Mouse (Mus musculus): ENCODE measurements around the gene AI413582.

- TF ChIP-seq POLR2A (IDR thresholded peaks at IDR 0.05; ENCODE audit: insufficient read depth, low read depth, low read length) = no peak
- TF ChIP-seq CTCF (IDR thresholded peaks at IDR 0.05) = peak; percentile 50
These were observed 26.4 kb upstream of the AI413582 start for GRCm38 (mm10) chr17:27591826-27592564.
